Mouse (Mus musculus) heart, embryonic 11.5 days (tissue): ENCODE data around the gene Pik3ca. TPM values are rescaled to one million over a fixed set of nuclear protein-coding genes. Genes with fewer than 3 reads are reported as not detected.
A peak's percentile ranks its signal among the peaks of the same experiment; 100 is the strongest.

Experiments used
- ATAC-seq: fragments of 200-750 bp; cut with Nextera tagmentation; replicated peaks from 2 replicates; pipeline ENCODE4 v1.8.0; 2017; ENCODE audit warnings: moderate library complexity; ENCODE audit not compliant: insufficient number of reproducible peaks, low FRiP score, low TSS enrichment
- H3K27ac ChIP-seq: fragments of 300-500 bp; sonication (generic); 2 replicates; pipeline ENCODE4 v1.5.1; 2014; ENCODE audit warnings: mild to moderate bottlenecking, low read depth, low read length
- H3K27me3 ChIP-seq: fragments of 300-500 bp; sonication (generic); 2 replicates; pipeline ENCODE4 v1.6.1; 2014; ENCODE audit warnings: mild to moderate bottlenecking, low read length, mixed read lengths; ENCODE audit not compliant: control insufficient read depth, insufficient read depth
- H3K36me3 ChIP-seq: fragments of 300-500 bp; sonication (generic); 2 replicates; pipeline ENCODE4 v1.6.1; 2014; ENCODE audit warnings: mild to moderate bottlenecking, low read length, moderate library complexity, mixed read lengths; ENCODE audit not compliant: control insufficient read depth, insufficient read depth
- H3K4me1 ChIP-seq: fragments of 300-500 bp; sonication (generic); 2 replicates; pipeline ENCODE4 v1.6.1; 2014; ENCODE audit warnings: low read length; ENCODE audit not compliant: control insufficient read depth, insufficient read depth
- H3K4me2 ChIP-seq: fragments of 300-500 bp; sonication (generic); 2 replicates; pipeline ENCODE4 v1.6.1; 2014; ENCODE audit warnings: mild to moderate bottlenecking, moderate library complexity
- H3K4me3 ChIP-seq: fragments of 300-500 bp; sonication (generic); 2 replicates; pipeline ENCODE4 v1.5.1; 2014; ENCODE audit warnings: low read depth, low read length
- H3K9ac ChIP-seq: fragments of 300-500 bp; sonication (generic); 2 replicates; pipeline ENCODE4 v1.6.1; 2014; ENCODE audit warnings: mild to moderate bottlenecking, low read depth, low read length, moderate library complexity
- H3K9me3 ChIP-seq: fragments of 300-500 bp; sonication (generic); replicated peaks from 2 replicates; pipeline ENCODE4 v1.6.1; 2016; ENCODE audit warnings: low read length; ENCODE audit not compliant: control insufficient read depth
- WGBS: fragments of 180-500 bp; shearing (Covaris S2); extraction: QIAGEN DNeasy Blood & Tissue Kit; methylation state at CpG from one replicate; pipeline ENCODE4 v1.1.7; 2014; ENCODE audit not compliant: insufficient replicate concordance; 5-methylcytosine and 5-hydroxymethylcytosine counted together
- polyA plus RNA-seq: library from polyadenylated mRNA; unstranded; fragments of >200 nt; fragmentation: Nextera tagmentation; extraction: Ambion mirVana; gene quantifications from 2 replicates; pipeline ENCODE4 v1.2.1, GENCODE M21; 2014

Pik3ca gene
- polyA plus RNA-seq = 10.1 and 12.0 TPM in 2 replicates

GRCm38 (mm10) chr3:32397461-32398174 lies at the start of gene Pik3ca:
Gene Pik3ca, plus strand, starts transcription at chr3:32397671.
- no peaks in the 10 kb centered on the region for H3K27me3 ChIP-seq
- WGBS = under 1% methylated on average over 35 of the region's 65 CpGs
- peak; percentile 56 for ATAC-seq
- H3K27ac ChIP-seq = peak within 1 kb of the TSS; percentile 97
- H3K4me1 ChIP-seq = peaks cover 23% of the 10 kb centered on the region
- no peaks in the 10 kb centered on the region for H3K9me3 ChIP-seq
- H3K4me3 ChIP-seq = peak within 1 kb of the TSS; percentile 93
- peak within 1 kb of the TSS; percentile 96 for H3K9ac ChIP-seq
- no peaks in the 10 kb centered on the region for H3K36me3 ChIP-seq
- H3K4me2 ChIP-seq = peak within 1 kb of the TSS; percentile 79

- H3K9me3 ChIP-seq = no peaks in the 10 kb centered on the region
- H3K4me2 ChIP-seq = no peak overlapping the region
- no peak overlapping the region for H3K4me3 ChIP-seq
- H3K36me3 ChIP-seq = no peaks in the 10 kb centered on the region; the same call in 1 of the 2 replicates
- 88% methylated on average over 6 of the region's 6 CpGs for WGBS
- no peak for ATAC-seq
- no peak overlapping the region for H3K9ac ChIP-seq
- H3K4me1 ChIP-seq = no peaks in the 10 kb centered on the region
- no peak overlapping the region for H3K27ac ChIP-seq
- H3K27me3 ChIP-seq = no peaks in the 10 kb centered on the region
These were observed 49.6 kb upstream of the Pik3ca start for GRCm38 (mm10) chr3:32347881-32348280.

- no peak overlapping the region for H3K9ac ChIP-seq
- H3K4me1 ChIP-seq = peaks cover 8% of the 10 kb centered on the region
- no peaks in the 10 kb centered on the region for H3K9me3 ChIP-seq
- no peak overlapping the region for H3K4me3 ChIP-seq
- no peak overlapping the region for H3K27ac ChIP-seq
- WGBS = 49% methylated on average over 6 of the region's 6 CpGs
- H3K27me3 ChIP-seq = no peaks in the 10 kb centered on the region
- no peaks in the 10 kb centered on the region for H3K36me3 ChIP-seq
- H3K4me2 ChIP-seq = no peak overlapping the region
- ATAC-seq = no peak
These were observed 36.2 kb upstream of the Pik3ca start for GRCm38 (mm10) chr3:32361221-32361620.

- 0 out of 2 replicates have a peak overlapping the region, but pooled peaks have one; percentile 31 for H3K4me2 ChIP-seq
- whole genome bisulfite sequencing = 64% methylated on average over 4 of the region's 4 CpGs
- no peak overlapping the region for H3K4me3 ChIP-seq
- no peaks in the 10 kb centered on the region; the same call in 1 of the 2 replicates for H3K27me3 ChIP-seq
- H3K27ac ChIP-seq = no peak overlapping the region
- H3K36me3 ChIP-seq = no peaks in the 10 kb centered on the region
- no peak overlapping the region for H3K9ac ChIP-seq
- peaks cover 10% of the 10 kb centered on the region for H3K4me1 ChIP-seq
- H3K9me3 ChIP-seq = no peaks in the 10 kb centered on the region
- no peak for ATAC-seq
These were observed 33.3 kb upstream of the Pik3ca start for GRCm38 (mm10) chr3:32364195-32364594.

GRCm38 (mm10) chr3:32364841-32365545 lies 32.5 kb upstream of the Pik3ca start:
- no peaks in the 10 kb centered on the region for H3K9me3 ChIP-seq
- WGBS = 1% methylated on average over 53 of the region's 54 CpGs
- H3K4me1 ChIP-seq = peaks cover 10% of the 10 kb centered on the region
- peak overlapping the region; percentile 85 for H3K9ac ChIP-seq
- H3K27me3 ChIP-seq = no peaks in the 10 kb centered on the region; the same call in 1 of the 2 replicates
- ATAC-seq = peak; percentile 61
- H3K27ac ChIP-seq = peak overlapping the region; percentile 64
- H3K36me3 ChIP-seq = no peaks in the 10 kb centered on the region
- H3K4me3 ChIP-seq = peak overlapping the region; percentile 90
- H3K4me2 ChIP-seq = peak overlapping the region; percentile 92

GRCm38 (mm10) chr3:32365546-32366245 lies 31.8 kb upstream of the Pik3ca start, which contains the start of gene Zmat3:
Gene Zmat3, minus strand, starts transcription at chr3:32366014.
- peak within 1 kb of the TSS; percentile 85 for H3K9ac ChIP-seq
- H3K4me3 ChIP-seq = peak within 1 kb of the TSS; percentile 90
- H3K9me3 ChIP-seq = no peaks in the 10 kb centered on the region
- H3K36me3 ChIP-seq = no peaks in the 10 kb centered on the region
- peak within 1 kb of the TSS; percentile 92 for H3K4me2 ChIP-seq
- ATAC-seq = peak; percentile 58
- 3% methylated on average over 33 of the region's 48 CpGs for WGBS
- H3K27ac ChIP-seq = peak within 1 kb of the TSS; percentile 64
- peaks cover 10% of the 10 kb centered on the region for H3K4me1 ChIP-seq
- H3K27me3 ChIP-seq = no peaks in the 10 kb centered on the region; the same call in 1 of the 2 replicates

GRCm38 (mm10) chr3:32366246-32366734 lies 31.2 kb upstream of the Pik3ca start:
- H3K9me3 ChIP-seq = no peaks in the 10 kb centered on the region
- no peak for ATAC-seq
- no peak overlapping the region for H3K9ac ChIP-seq
- peaks cover 5% of the 10 kb centered on the region for H3K4me1 ChIP-seq
- peak overlapping the region; percentile 92 for H3K4me2 ChIP-seq
- no peaks in the 10 kb centered on the region for H3K36me3 ChIP-seq
- H3K4me3 ChIP-seq = peak overlapping the region; percentile 90
- H3K27me3 ChIP-seq = no peaks in the 10 kb centered on the region; the same call in 1 of the 2 replicates
- H3K27ac ChIP-seq = no peak overlapping the region
- 54% methylated on average over 17 of the region's 17 CpGs for WGBS

GRCm38 (mm10) chr3:32367516-32367915 lies 30.0 kb upstream of the Pik3ca start:
- Histone ChIP-seq H3K4me2 (no peak overlapping the region), H3K9ac (no peak overlapping the region), H3K9me3 (no peaks in the 10 kb centered on the region), H3K36me3 (no peaks in the 10 kb centered on the region), H3K4me3 (no peak overlapping the region), H3K27me3 (no peaks in the 10 kb centered on the region; the same call in 1 of the 2 replicates), H3K27ac (no peak overlapping the region), H3K4me1 (peaks cover 4% of the 10 kb centered on the region; the same call in 1 of the 2 replicates)
- 82% methylated on average over 1 of the region's 1 CpGs for WGBS
- no peak for ATAC-seq
